Mouse (Mus musculus) intestine, postnatal 0 days (tissue): ENCODE data around the gene Vps35. TPM values are rescaled to one million over a fixed set of nuclear protein-coding genes. Genes with fewer than 3 reads are reported as not detected.

ENCODE experiments used
- ATAC-seq: fragments of 200-750 bp; cut with Nextera tagmentation; 2 replicates; pipeline ENCODE4 v1.8.0; 2017; ENCODE audit warnings: mild to moderate bottlenecking, moderate TSS enrichment, moderate library complexity
- H3K27ac ChIP-seq: fragments of 300-500 bp; sonication (generic); 2 replicates; pipeline ENCODE4 v1.5.1; 2014; ENCODE audit warnings: mild to moderate bottlenecking, low read depth, low read length, moderate library complexity
- H3K27me3 ChIP-seq: fragments of 300-500 bp; sonication (generic); replicated peaks from 2 replicates; pipeline ENCODE4 v1.6.1; 2014; ENCODE audit warnings: low read length, mixed read lengths; ENCODE audit not compliant: control insufficient read depth, insufficient read depth
- H3K36me3 ChIP-seq: fragments of 300-500 bp; sonication (generic); 2 replicates; pipeline ENCODE4 v1.6.1; 2014; ENCODE audit warnings: mild to moderate bottlenecking, moderate library complexity; ENCODE audit not compliant: control insufficient read depth, insufficient read depth
- H3K4me1 ChIP-seq: fragments of 300-500 bp; sonication (generic); replicated peaks from 2 replicates; pipeline ENCODE4 v1.6.1; 2014; ENCODE audit warnings: antibody characterized with exemption, low read length, mixed read lengths; ENCODE audit not compliant: control insufficient read depth, insufficient read depth
- H3K4me2 ChIP-seq: fragments of 300-500 bp; sonication (generic); replicated peaks from 2 replicates; pipeline ENCODE4 v1.6.1; 2014; ENCODE audit warnings: low read depth, mild to moderate bottlenecking, moderate library complexity
- H3K4me3 ChIP-seq: fragments of 300-500 bp; sonication (generic); 2 replicates; pipeline ENCODE4 v1.5.1; 2014; ENCODE audit warnings: low read depth, low read length
- H3K9ac ChIP-seq: fragments of 300-500 bp; sonication (generic); 2 replicates; pipeline ENCODE4 v1.6.1; 2014; ENCODE audit warnings: mild to moderate bottlenecking, low read depth, low read length
- H3K9me3 ChIP-seq: fragments of 300-500 bp; sonication (generic); 2 replicates; pipeline ENCODE4 v1.6.1; 2016; ENCODE audit warnings: mixed run types; ENCODE audit not compliant: control insufficient read depth
- CTCF ChIP-seq: sonication (generic); IDR thresholded peaks from 2 replicates; pipeline ENCODE4 v1.5.1; 2016; ENCODE audit warnings: low read depth, mild to moderate bottlenecking, control low read depth, antibody characterized with exemption, moderate library complexity
- WGBS: fragments of 180-500 bp; shearing (Covaris S2); extraction: QIAGEN DNeasy Blood & Tissue Kit; methylation state at CpG from one replicate; pipeline ENCODE4 v1.1.7; 2014; 5-methylcytosine and 5-hydroxymethylcytosine counted together
- polyA plus RNA-seq: library from polyadenylated mRNA; unstranded; fragments of >200 nt; fragmentation: Nextera tagmentation; extraction: Ambion mirVana; gene quantifications from 2 replicates; pipeline ENCODE4 v1.2.1, GENCODE M21; 2015

Vps35 gene
- polyA plus RNA-seq, 1 experiment from 2014 or later: 124 TPM

- H3K4me1 ChIP-seq: no peaks in the 10 kb centered on the region
- H3K9ac ChIP-seq: no peak within 1 kb of the TSS
- no peak within 1 kb of the TSS for H3K4me3 ChIP-seq
- H3K27ac ChIP-seq: no peak within 1 kb of the TSS
- no peak within 1 kb of the TSS for H3K4me2 ChIP-seq
- WGBS: 19% methylated on average over 1 of the region's 1 CpGs
- no peak for ATAC-seq
- no peak for TF ChIP-seq CTCF
- no peaks in the 10 kb centered on the region for H3K36me3 ChIP-seq
- H3K9me3 ChIP-seq: no peaks in the 10 kb centered on the region
- H3K27me3 ChIP-seq: no peaks in the 10 kb centered on the region
Measured at GRCm38 (mm10) chr8:85225688-85226087, 73.9 kb downstream of the Vps35 start, which contains the start of gene Olfr371. Olfr371 (plus strand) TSS chr8:85225988.

DNA sequence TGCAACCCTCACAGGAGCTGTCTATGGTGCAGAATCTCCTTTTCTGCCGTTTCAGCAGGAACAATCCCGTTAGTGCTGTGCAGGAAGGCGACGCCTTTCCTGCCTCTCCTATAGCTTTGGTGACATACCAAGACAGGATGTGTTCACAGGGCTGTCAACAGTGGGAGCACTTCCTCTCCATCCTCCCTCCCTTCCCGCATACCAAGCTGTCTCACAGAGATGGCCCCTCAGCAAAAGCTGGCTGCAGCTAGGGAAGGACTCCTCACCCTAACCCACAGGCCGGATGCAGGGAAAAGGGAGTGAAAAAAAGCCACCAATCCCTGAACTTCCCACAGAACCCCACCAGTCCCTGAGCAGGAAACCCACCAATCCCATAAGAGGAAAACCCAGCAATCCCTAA is 78.6 kb downstream of the Vps35 start:
- Histone ChIP-seq H3K27me3 (no peaks in the 10 kb centered on the region), H3K4me1 (no peaks in the 10 kb centered on the region), H3K27ac (no peak overlapping the region), H3K9me3 (no peaks in the 10 kb centered on the region), H3K9ac (no peak overlapping the region), H3K4me3 (no peak overlapping the region), H3K36me3 (no peaks in the 10 kb centered on the region), H3K4me2 (no peak overlapping the region)
- 0 out of 2 replicates have a peak, but pooled peaks have one; percentile 10 for ATAC-seq
- 50% methylated on average over 6 of the region's 6 CpGs for WGBS
- TF ChIP-seq CTCF: no peak

- TF ChIP-seq CTCF: no peak
- Histone ChIP-seq H3K36me3 (no peaks in the 10 kb centered on the region), H3K4me1 (no peaks in the 10 kb centered on the region), H3K9me3 (no peaks in the 10 kb centered on the region), H3K4me3 (no peak overlapping the region), H3K27ac (no peak overlapping the region), H3K27me3 (no peaks in the 10 kb centered on the region), H3K9ac (no peak overlapping the region), H3K4me2 (no peak overlapping the region; the same call in 1 of the 2 replicates)
- ATAC-seq: no peak
- 71% methylated on average over 4 of the region's 4 CpGs for WGBS
Measured at GRCm38 (mm10) chr8:85220220-85220619, 79.4 kb downstream of the Vps35 start.

Other genes with a start within 250 kb of the Vps35 start
- gene Fbxw9, start 239.7 kb downstream of the Vps35 start, polyA plus RNA-seq: 22.1 and 25.8 TPM in 2 replicates
- gene Gm5741, start 231.8 kb downstream of the Vps35 start, polyA plus RNA-seq: 0.60 TPM in 1 of 2 replicates, not detected in the other
- 46.6 and 54.9 TPM in 2 replicates for gene Dhps, start 228.0 kb downstream of the Vps35 start, polyA plus RNA-seq
- 93.1 and 93.6 TPM in 2 replicates for gene Wdr83os, start 219.1 kb downstream of the Vps35 start, polyA plus RNA-seq
- gene Wdr83, start 218.5 kb downstream of the Vps35 start, polyA plus RNA-seq: 23.0 and 25.5 TPM in 2 replicates
- 80.9 and 87.5 TPM in 2 replicates for gene Man2b1, start 216.5 kb downstream of the Vps35 start, polyA plus RNA-seq
- gene Zfp791, start 176.7 kb downstream of the Vps35 start, polyA plus RNA-seq: 0.99 and 1.4 TPM in 2 replicates
- not detected in 2 replicates for gene Cks1brt, start 147.9 kb downstream of the Vps35 start, polyA plus RNA-seq
- not detected in 2 replicates for gene Olfr371, start 73.8 kb downstream of the Vps35 start, polyA plus RNA-seq
- 32.6 and 34.5 TPM in 2 replicates for gene Orc6, start 170 bp downstream of the Vps35 start, polyA plus RNA-seq
- 15.6 and 17.5 TPM in 2 replicates for gene Mylk3, start 86.5 kb upstream of the Vps35 start, polyA plus RNA-seq
- 24.3 and 26.1 TPM in 2 replicates for gene 4921524J17Rik, start 133.0 kb upstream of the Vps35 start, polyA plus RNA-seq
- 3.5 and 3.6 TPM in 2 replicates for gene Gpt2, start 192.8 kb upstream of the Vps35 start, polyA plus RNA-seq